Mouse (Mus musculus): ENCODE data around the gene Ccdc113.

- TF ChIP-seq CTCF (IDR thresholded peaks at IDR 0.05; ENCODE audit: borderline replicate concordance, insufficient read depth, low read length) (no peak), POLR2A (IDR thresholded peaks at IDR 0.05; ENCODE audit: low read depth, low read length) (no peak)
Measured at GRCm38 (mm10) chr8:95596841-95597241, 63.0 kb downstream of the Ccdc113 start.

All from embryonic fibroblast, embryonic 13.5 days (primary cell).